Mouse (Mus musculus) liver, embryonic 14.5 days (tissue): Measurements from ENCODE around the gene Akap12. TPM values are rescaled to one million over a fixed set of nuclear protein-coding genes. Genes with fewer than 3 reads are reported as not detected.

Experiments used
- ATAC-seq: fragments of 200-750 bp; cut with Nextera tagmentation; 2 replicates; pipeline ENCODE4 v1.8.0; 2017; ENCODE audit warnings: moderate number of reproducible peaks, mild to moderate bottlenecking, moderate library complexity; ENCODE audit not compliant: insufficient read depth
- DNase-seq, 3 experiments: peaks; one replicate each; pipeline ENCODE4 v3.0.0-alpha.2; 2012 to 2013; ENCODE audit warnings: low read depth in 3 of 3, low spot score in 3 of 3
- H3K27ac ChIP-seq: fragments of 300-500 bp; sonication (generic); 2 replicates; pipeline ENCODE4 v1.5.1; 2014; ENCODE audit warnings: moderate library complexity, mild to moderate bottlenecking, control low read depth, inconsistent platforms
- H3K27me3 ChIP-seq: fragments of 300-500 bp; sonication (generic); 2 replicates; pipeline ENCODE4 v1.6.1; 2014; ENCODE audit warnings: mild to moderate bottlenecking, low read length, moderate library complexity; ENCODE audit not compliant: control insufficient read depth, insufficient read depth
- H3K36me3 ChIP-seq: fragments of 300-500 bp; sonication (generic); replicated peaks from 2 replicates; pipeline ENCODE4 v1.6.1; 2014; ENCODE audit warnings: low read depth; ENCODE audit not compliant: control insufficient read depth, insufficient read depth
- H3K4me1 ChIP-seq, 2 experiments: fragments of 200-500 bp in 1 of 2; fragments of 300-500 bp in 1 of 2; sonication (generic) in 1 of 2; replicated peaks; 2 replicates each; pipeline ENCODE4 v1.6.1; 2012 to 2014; ENCODE audit warnings: antibody characterized with exemption in 1 of 2, inconsistent platforms in 1 of 2, low read length in 1 of 2; ENCODE audit not compliant: control insufficient read depth in 2 of 2, insufficient read depth in 2 of 2
- H3K4me2 ChIP-seq: fragments of 300-500 bp; sonication (generic); 2 replicates; pipeline ENCODE4 v1.6.1; 2014; ENCODE audit warnings: low read depth, mild to moderate bottlenecking, control low read depth, moderate library complexity
- H3K4me3 ChIP-seq, 2 experiments: fragments of 200-500 bp in 1 of 2; fragments of 300-500 bp in 1 of 2; sonication (generic) in 1 of 2; 2 replicates each; pipeline ENCODE4 v1.5.1; 2012 to 2014; ENCODE audit warnings: low read depth in 2 of 2, low read length in 2 of 2, mild to moderate bottlenecking in 2 of 2, control low read depth in 1 of 2, inconsistent platforms in 1 of 2, moderate library complexity in 1 of 2; ENCODE audit not compliant: insufficient read depth in 1 of 2
- H3K9ac ChIP-seq: fragments of 300-500 bp; sonication (generic); replicated peaks from 2 replicates; pipeline ENCODE4 v1.6.1; 2014; ENCODE audit warnings: mild to moderate bottlenecking, control low read depth, moderate library complexity
- H3K9me3 ChIP-seq: fragments of 300-500 bp; sonication (generic); 2 replicates; pipeline ENCODE4 v1.6.1; 2016; ENCODE audit warnings: low read length, mixed read lengths; ENCODE audit not compliant: control insufficient read depth
- CTCF ChIP-seq: IDR thresholded peaks from 2 replicates; pipeline ENCODE4 v1.5.1; 2016; ENCODE audit warnings: antibody characterized with exemption, low read depth, control low read depth
- EP300 ChIP-seq: IDR thresholded peaks from 2 replicates; pipeline ENCODE4 v1.6.1; 2016; ENCODE audit warnings: antibody characterized with exemption, low read depth
- WGBS: fragments of 180-500 bp; shearing (Covaris S2); extraction: QIAGEN DNeasy Blood & Tissue Kit; methylation state at CpG from one replicate; pipeline ENCODE4 v1.1.7; 2014; ENCODE audit not compliant: insufficient replicate concordance; 5-methylcytosine and 5-hydroxymethylcytosine counted together
- polyA plus RNA-seq, 2 experiments: library from polyadenylated mRNA; depleted of rRNA in 1 of 2; stranded (reverse) in 1 of 2; unstranded in 1 of 2; fragments of >200 nt; fragmentation: Nextera tagmentation in 1 of 2; extraction: Ambion mirVana in 1 of 2; gene quantifications; 2 replicates each; pipeline versions ENCODE4 v1.2.1 to v1.2.3; 2012 to 2014

Akap12 gene
- polyA plus RNA-seq, 2 experiments: 2.5 to 2.9 TPM

- WGBS: 62% methylated on average over 3 of the region's 3 CpGs
- peaks cover 0 to 6% of the 10 kb centered on the region in 2 experiments; a peak in 2 of 4 replicates for H3K4me1 ChIP-seq
- no peak for ATAC-seq
- no peak for DNase-seq
- no peaks in the 10 kb centered on the region for H3K9me3 ChIP-seq
- H3K9ac ChIP-seq: no peak overlapping the region
- H3K4me3 ChIP-seq: no peak overlapping the region
- no peaks in the 10 kb centered on the region for H3K36me3 ChIP-seq
- no peak overlapping the region for H3K27ac ChIP-seq
- H3K27me3 ChIP-seq: no peaks in the 10 kb centered on the region
- TF ChIP-seq EP300 (no peak), CTCF (no peak)
- no peak overlapping the region for H3K4me2 ChIP-seq
These were observed 24.0 kb downstream of the Akap12 start for GRCm38 (mm10) chr10:4290145-4290544.

GRCm38 (mm10) chr10:4290561-4290960 is 24.4 kb downstream of the Akap12 start:
- no peak for DNase-seq
- H3K36me3 ChIP-seq: no peaks in the 10 kb centered on the region
- TF ChIP-seq EP300 (no peak), CTCF (no peak)
- no peak overlapping the region for H3K4me2 ChIP-seq
- H3K9me3 ChIP-seq: no peaks in the 10 kb centered on the region
- H3K4me3 ChIP-seq: no peak overlapping the region
- peaks cover 0 to 6% of the 10 kb centered on the region in 2 experiments; a peak in 2 of 4 replicates for H3K4me1 ChIP-seq
- H3K27me3 ChIP-seq: no peaks in the 10 kb centered on the region
- WGBS: 72% methylated on average over 6 of the region's 6 CpGs
- no peak overlapping the region for H3K27ac ChIP-seq
- ATAC-seq: no peak
- H3K9ac ChIP-seq: no peak overlapping the region

- Histone ChIP-seq H3K36me3 (no peaks in the 10 kb centered on the region), H3K9me3 (no peaks in the 10 kb centered on the region), H3K4me1 (peaks cover 0 to 6% of the 10 kb centered on the region in 2 experiments; a peak in 2 of 4 replicates), H3K27ac (no peak overlapping the region), H3K4me3 (no peak overlapping the region), H3K27me3 (no peaks in the 10 kb centered on the region), H3K9ac (no peak overlapping the region), H3K4me2 (no peak overlapping the region)
- TF ChIP-seq EP300: no peak
- TF ChIP-seq CTCF: no peak
- WGBS: 25% methylated on average over 4 of the region's 4 CpGs
- ATAC-seq (no peak), DNase-seq (no peak)
These were observed 27.2 kb downstream of the Akap12 start for GRCm38 (mm10) chr10:4293418-4293817.

- Histone ChIP-seq H3K4me2 (no peak overlapping the region), H3K9ac (no peak overlapping the region), H3K36me3 (no peaks in the 10 kb centered on the region), H3K4me1 (no peaks in the 10 kb centered on the region), H3K27me3 (no peaks in the 10 kb centered on the region), H3K27ac (no peak overlapping the region), H3K4me3 (no peak overlapping the region), H3K9me3 (no peaks in the 10 kb centered on the region)
- WGBS: 54% methylated on average over 5 of the region's 5 CpGs
- DNase-seq: no peak
- no peak for ATAC-seq
- no peak for TF ChIP-seq EP300
- no peak for TF ChIP-seq CTCF
These were observed 37.4 kb downstream of the Akap12 start for GRCm38 (mm10) chr10:4303558-4303957.

GRCm38 (mm10) chr10:4323885-4324284 is 57.7 kb downstream of the Akap12 start:
- ATAC-seq (no peak), DNase-seq (no peak)
- H3K27me3 ChIP-seq: no peaks in the 10 kb centered on the region
- H3K9me3 ChIP-seq: no peaks in the 10 kb centered on the region
- H3K4me1 ChIP-seq: no peaks in the 10 kb centered on the region
- TF ChIP-seq CTCF (no peak), EP300 (no peak)
- H3K9ac ChIP-seq: no peak overlapping the region
- H3K27ac ChIP-seq: no peak overlapping the region
- WGBS: 63% methylated on average over 8 of the region's 8 CpGs
- no peaks in the 10 kb centered on the region for H3K36me3 ChIP-seq
- H3K4me2 ChIP-seq: no peak overlapping the region
- no peak overlapping the region for H3K4me3 ChIP-seq
